Mouse (Mus musculus): ENCODE data around the gene Gm39566.

Gm39566 gene

DNA sequence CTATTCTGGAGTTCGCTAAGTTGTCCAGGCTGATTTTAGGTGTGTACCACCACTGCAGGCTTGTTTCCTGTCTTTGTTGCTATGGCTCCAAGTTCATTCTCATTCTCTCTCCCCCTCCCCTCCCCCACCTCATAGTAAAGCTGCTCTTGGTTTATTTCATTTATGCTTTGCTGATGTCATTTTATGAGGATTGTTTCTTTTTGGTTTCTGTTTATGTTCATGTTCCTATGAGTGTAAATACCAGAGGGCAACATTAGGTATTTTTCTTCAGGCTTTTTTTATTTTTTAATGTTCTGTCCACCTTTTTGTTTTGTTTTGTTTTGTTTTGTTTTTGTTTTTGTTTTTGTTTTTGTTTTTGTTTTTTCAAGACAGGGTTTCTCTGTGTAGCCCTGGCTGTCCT, 53.2 kb downstream of the Gm39566 start, which contains the start of gene Slc35g3:
Gene Slc35g3 (minus strand): TSS at position 101 of the 400 bp plus-strand sequence.
- DNase-seq (ENCODE audit: low read depth, low spot score) = peak; percentile 26
